Mouse (Mus musculus): ENCODE results near the gene Grb10. TPM values are rescaled to one million over a fixed set of nuclear protein-coding genes. Genes with fewer than 3 reads are reported as not detected.

Gene Grb10
- polyA plus RNA-seq, 1 experiment = not detected

DNA sequence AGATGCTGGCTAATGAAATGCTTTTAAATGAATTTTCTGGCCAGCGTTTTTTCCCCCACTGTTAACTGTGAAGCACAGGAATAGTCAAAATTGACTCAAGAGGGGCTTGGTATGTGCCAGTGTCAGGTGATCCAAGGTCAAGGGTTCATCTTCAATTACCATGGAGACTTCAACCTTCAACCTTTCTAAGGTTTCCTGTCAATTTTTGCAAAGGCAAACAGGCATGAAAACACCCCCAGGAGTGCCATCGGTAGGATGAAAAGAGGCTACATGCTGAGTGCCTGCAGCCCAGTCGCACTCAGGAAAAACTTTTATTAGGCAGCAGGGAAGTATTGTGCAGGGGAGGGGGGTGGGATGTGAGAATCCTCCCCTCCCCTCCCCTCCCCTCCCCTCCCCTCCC is 152.6 kb downstream of the Grb10 start:
- TF ChIP-seq CTCF (IDR thresholded peaks at IDR 0.05; ENCODE audit: insufficient read depth, low read depth, low read length) (no peak), POLR2A (IDR thresholded peaks at IDR 0.05; ENCODE audit: insufficient read depth, low read depth, low read length) (no peak)
- WGBS = 43% methylated on average over 3 of the region's 3 CpGs
- H3K4me1 ChIP-seq (ENCODE audit: control insufficient read depth, insufficient read depth, low read length) = peaks cover 5% of the 10 kb centered on the region
- no peak overlapping the region for H3K27ac ChIP-seq (ENCODE audit: insufficient read depth, low read depth, low read length)
- H3K4me3 ChIP-seq (ENCODE audit: insufficient read depth, low read depth, low read length) = no peak overlapping the region

DNA sequence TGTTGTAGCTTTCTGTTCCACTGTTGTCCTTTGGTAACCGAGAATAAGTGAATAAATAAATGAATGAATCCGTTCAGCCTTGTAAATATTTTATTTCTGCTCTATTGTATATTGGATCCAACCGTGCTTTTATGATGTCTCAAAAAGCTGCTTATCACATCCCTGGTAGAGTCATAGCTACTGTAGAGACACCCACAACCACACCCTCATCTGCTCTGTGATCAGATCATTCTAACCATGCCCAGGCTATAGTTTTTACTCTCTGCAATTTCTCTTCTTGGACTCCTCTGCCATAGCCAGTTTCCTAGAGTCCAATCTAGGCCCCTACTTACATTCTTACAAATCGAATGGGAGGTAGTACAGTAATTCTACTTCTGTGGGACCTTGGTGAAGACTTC is 153.2 kb downstream of the Grb10 start:
- TF ChIP-seq CTCF (IDR thresholded peaks at IDR 0.05; ENCODE audit: insufficient read depth, low read depth, low read length) (no peak), POLR2A (IDR thresholded peaks at IDR 0.05; ENCODE audit: insufficient read depth, low read depth, low read length) (no peak)
- WGBS = 87% methylated on average over 4 of the region's 4 CpGs
- Histone ChIP-seq H3K4me1 (ENCODE audit: control insufficient read depth, insufficient read depth, low read length) (peaks cover 2% of the 10 kb centered on the region; the same call in 1 of the 2 replicates), H3K27ac (ENCODE audit: insufficient read depth, low read depth, low read length) (no peak overlapping the region), H3K4me3 (ENCODE audit: insufficient read depth, low read depth, low read length) (no peak overlapping the region)

GRCm38 (mm10) chr11:11884533-11885245 is 153.8 kb downstream of the Grb10 start:
- Histone ChIP-seq H3K27ac (ENCODE audit: insufficient read depth, low read depth, low read length) (no peak overlapping the region), H3K4me1 (ENCODE audit: control insufficient read depth, insufficient read depth, low read length) (no peaks in the 10 kb centered on the region), H3K4me3 (ENCODE audit: insufficient read depth, low read depth, low read length) (no peak overlapping the region)
- TF ChIP-seq CTCF (IDR thresholded peaks at IDR 0.05; ENCODE audit: insufficient read depth, low read depth, low read length) (no peak), POLR2A (IDR thresholded peaks at IDR 0.05; ENCODE audit: insufficient read depth, low read depth, low read length) (no peak)
- 78% methylated on average over 11 of the region's 11 CpGs for WGBS

DNA sequence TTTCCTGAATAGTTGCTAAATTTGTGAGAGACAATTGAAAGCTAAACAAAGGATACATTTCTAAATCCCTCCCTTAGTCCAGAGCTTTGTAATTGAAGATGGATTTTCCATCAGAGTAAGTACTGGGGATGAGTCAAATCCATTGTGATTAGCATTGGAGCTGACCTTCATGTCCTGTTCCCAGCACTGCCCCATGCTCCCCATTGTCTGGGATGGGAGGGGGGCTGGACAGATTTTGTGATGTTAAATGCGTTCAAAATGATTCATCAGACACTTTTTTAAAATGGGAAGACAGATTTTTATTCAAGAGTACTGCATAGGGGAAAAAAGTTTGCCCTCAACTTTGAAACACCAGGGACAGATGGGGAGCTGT is 156.7 kb downstream of the Grb10 start:
- no peak for TF ChIP-seq POLR2A (IDR thresholded peaks at IDR 0.05; ENCODE audit: insufficient read depth, low read depth, low read length)
- TF ChIP-seq CTCF (IDR thresholded peaks at IDR 0.05; ENCODE audit: insufficient read depth, low read depth, low read length) = no peak
- Histone ChIP-seq H3K27ac (ENCODE audit: insufficient read depth, low read depth, low read length) (no peak overlapping the region), H3K4me1 (ENCODE audit: control insufficient read depth, insufficient read depth, low read length) (no peaks in the 10 kb centered on the region), H3K4me3 (ENCODE audit: insufficient read depth, low read depth, low read length) (no peak overlapping the region)
- WGBS = 63% methylated on average over 1 of the region's 1 CpGs

DNA sequence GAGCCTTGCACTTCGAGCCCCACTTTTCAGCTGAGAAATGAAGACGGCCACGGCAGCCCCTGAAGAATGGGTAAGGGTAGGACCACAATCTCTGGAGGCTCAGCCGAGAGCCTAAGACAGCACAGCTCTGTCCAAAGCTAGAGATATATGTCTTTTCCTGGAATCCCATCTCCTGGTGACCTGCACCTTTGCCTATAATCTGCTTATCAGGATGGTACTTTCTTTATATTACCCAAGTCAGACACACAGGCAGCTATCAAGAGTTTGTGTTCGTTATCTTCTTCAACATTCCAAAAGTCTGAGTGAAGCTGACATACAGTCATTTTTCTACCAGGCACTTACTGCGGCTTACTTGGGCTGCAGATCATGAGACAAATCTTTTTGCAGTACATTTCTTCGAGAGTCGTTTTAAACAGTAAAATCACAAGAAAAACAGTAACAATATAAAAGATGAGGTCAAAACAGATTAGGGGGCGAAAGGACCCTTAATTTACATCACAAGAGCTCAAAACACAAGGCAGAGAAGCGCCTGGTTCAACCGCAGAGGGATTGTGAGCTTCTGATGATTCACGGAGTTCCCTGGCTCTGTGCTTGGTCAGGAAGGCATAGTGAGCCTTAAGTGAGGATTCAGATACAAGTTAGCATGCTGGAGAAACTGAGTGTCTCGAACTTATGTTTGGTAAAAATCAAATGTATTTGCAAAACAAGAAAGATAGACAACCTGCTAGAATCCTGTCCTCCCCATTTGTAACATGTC is 157.3 kb downstream of the Grb10 start:
- no peak for TF ChIP-seq POLR2A (IDR thresholded peaks at IDR 0.05; ENCODE audit: insufficient read depth, low read depth, low read length)
- TF ChIP-seq CTCF (IDR thresholded peaks at IDR 0.05; ENCODE audit: insufficient read depth, low read depth, low read length) = no peak
- no peaks in the 10 kb centered on the region for H3K4me1 ChIP-seq (ENCODE audit: control insufficient read depth, insufficient read depth, low read length)
- WGBS = 59% methylated on average over 13 of the region's 13 CpGs
- no peak overlapping the region for H3K4me3 ChIP-seq (ENCODE audit: insufficient read depth, low read depth, low read length)
- H3K27ac ChIP-seq (ENCODE audit: insufficient read depth, low read depth, low read length) = no peak overlapping the region

Other genes with a start within 250 kb of the Grb10 start
- gene Fignl1, start 229.7 kb downstream of the Grb10 start, polyA plus RNA-seq (2012; ENCODE audit: insufficient read depth, insufficient read length, low replicate concordance, missing spikeins) = not detected in 2 replicates
- not detected in 2 replicates for gene Ddc, start 140.5 kb downstream of the Grb10 start, polyA plus RNA-seq (2012; ENCODE audit: insufficient read depth, insufficient read length, low replicate concordance, missing spikeins)

Measured in olfactory bulb, adult 2 months (tissue).